Comparison of ENCODE assay signal across 23 mouse cellular contexts in genomic region chr13:82620036-82620435, GRCm38 (mm10).
DNase-seq lines count a peak whose midpoint lies in the region; ATAC-seq and TF ChIP-seq lines count a peak whose summit lies in the region.
"Had no signal": no experiment of that assay in that cellular context is flagged by ENCODE, and none has a peak within 500 bp of the region (broad histone marks: within the 10 kb centered on the region; RNA-seq: fewer than 3 reads in every experiment).

No protein-coding gene starts in this region.

- H3K36me3 ChIP-seq in forebrain, embryonic 13.5 days (ENCODE audit: poor library complexity, severe bottlenecking): no peaks in the 10 kb centered on the region
- H3K36me3 ChIP-seq in forebrain, embryonic 10.5 days (replicated peaks): no peaks in the 10 kb centered on the region
- no peaks in the 10 kb centered on the region for H3K36me3 ChIP-seq in forebrain, embryonic 15.5 days
- no peaks in the 10 kb centered on the region for H3K36me3 ChIP-seq in midbrain, postnatal 0 days (ENCODE audit: insufficient read depth, low read length)
- H3K36me3 ChIP-seq: embryonic facial prominence, embryonic 10.5 days; heart, embryonic 10.5 days; intestine, embryonic 15.5 days; limb, embryonic 12.5 days had no signal

- H3K27me3 ChIP-seq in forebrain, embryonic 13.5 days: no peaks in the 10 kb centered on the region
- no peaks in the 10 kb centered on the region for H3K27me3 ChIP-seq in forebrain, embryonic 10.5 days (ENCODE audit: poor library complexity, severe bottlenecking)
- H3K27me3 ChIP-seq in forebrain, embryonic 15.5 days: no peaks in the 10 kb centered on the region
- H3K27me3 ChIP-seq in midbrain, postnatal 0 days (ENCODE audit: insufficient read depth, low read length): no peaks in the 10 kb centered on the region
- H3K27me3 ChIP-seq: intestine, embryonic 15.5 days; limb, embryonic 12.5 days had no signal

- peaks cover 22% of the 10 kb centered on the region for H3K4me1 ChIP-seq in forebrain, embryonic 13.5 days
- peaks cover 3% of the 10 kb centered on the region; the same call in 1 of the 2 replicates for H3K4me1 ChIP-seq in forebrain, embryonic 10.5 days
- H3K4me1 ChIP-seq in forebrain, embryonic 15.5 days: peaks cover 19% of the 10 kb centered on the region
- H3K4me1 ChIP-seq in midbrain, postnatal 0 days (ENCODE audit: insufficient read depth, low read length): no peaks in the 10 kb centered on the region
- H3K4me1 ChIP-seq: embryonic facial prominence, embryonic 10.5 days; heart, embryonic 10.5 days; intestine, embryonic 15.5 days; limb, embryonic 12.5 days had no signal

- WGBS in forebrain, embryonic 13.5 days: 63% methylated on average over 3 of the region's 3 CpGs
- WGBS in forebrain, embryonic 10.5 days: 83% methylated on average over 3 of the region's 3 CpGs
- WGBS in forebrain, embryonic 15.5 days: 49% methylated on average over 3 of the region's 3 CpGs
- 53% methylated on average over 3 of the region's 3 CpGs for WGBS in midbrain, postnatal 0 days

- ATAC-seq in forebrain, embryonic 13.5 days: peak; percentile 61; the same call in 1 of the 2 replicates
- peak; percentile 78; the same call in 1 of the 2 replicates for ATAC-seq in forebrain, embryonic 15.5 days (replicated peaks)
- no peak for ATAC-seq in midbrain, postnatal 0 days (ENCODE audit: low FRiP score)
- ATAC-seq: intestine, embryonic 15.5 days; liver, postnatal 0 days; lung, postnatal 0 days had no signal

- no peak overlapping the region for H3K27ac ChIP-seq in forebrain, embryonic 13.5 days
- no peak overlapping the region for H3K27ac ChIP-seq in forebrain, embryonic 10.5 days
- peak overlapping the region; percentile 45; the same call in 1 of the 2 replicates for H3K27ac ChIP-seq in left cerebral cortex, adult 2 months
- H3K27ac ChIP-seq in forebrain, embryonic 15.5 days (replicated peaks): peak overlapping the region; percentile 52
- no peak overlapping the region for H3K27ac ChIP-seq in midbrain, postnatal 0 days (ENCODE audit: low read depth, low read length)
- H3K27ac ChIP-seq: embryonic facial prominence, embryonic 10.5 days; heart, embryonic 10.5 days; intestine, embryonic 15.5 days; limb, embryonic 12.5 days; macrophage had no signal

- H3K4me3 ChIP-seq in forebrain, embryonic 13.5 days: no peak overlapping the region
- H3K4me3 ChIP-seq in forebrain, embryonic 10.5 days: no peak overlapping the region
- no peak overlapping the region for H3K4me3 ChIP-seq in left cerebral cortex, adult 2 months
- H3K4me3 ChIP-seq in forebrain, embryonic 15.5 days: no peak overlapping the region
- H3K4me3 ChIP-seq in midbrain, postnatal 0 days (ENCODE audit: low read depth, low read length): no peak overlapping the region
- H3K4me3 ChIP-seq: embryonic facial prominence, embryonic 10.5 days; heart, embryonic 10.5 days; intestine, embryonic 15.5 days; limb, embryonic 12.5 days had no signal

- TF ChIP-seq CTCF in left cerebral cortex, adult 2 months (IDR thresholded peaks at IDR 0.05): no peak
- TF ChIP-seq CTCF in midbrain, postnatal 0 days (IDR thresholded peaks at IDR 0.05): no peak

- intact Hi-C loops in left cerebral cortex, adult 2 months (cut with DNase I): no loop called here
- intact Hi-C loops in left cerebral cortex, postnatal 25 days (cut with DNase I): no loop called here
- intact Hi-C loops in gastrocnemius, postnatal 14 days (cut with DNase I; ENCODE audit: low total_unique reads): no loop called here

- no peak overlapping the region for H3K4me2 ChIP-seq in forebrain, embryonic 13.5 days
- H3K4me2 ChIP-seq in forebrain, embryonic 15.5 days (replicated peaks): no peak overlapping the region
- no peak overlapping the region for H3K4me2 ChIP-seq in midbrain, postnatal 0 days (ENCODE audit: low read depth, low read length, poor library complexity, severe bottlenecking)
- H3K4me2 ChIP-seq: intestine, embryonic 15.5 days; limb, embryonic 12.5 days; liver, embryonic 11.5 days had no signal

- H3K9ac ChIP-seq in forebrain, embryonic 13.5 days: no peak overlapping the region
- no peak overlapping the region for H3K9ac ChIP-seq in forebrain, embryonic 15.5 days (replicated peaks)
- no peak overlapping the region for H3K9ac ChIP-seq in midbrain, postnatal 0 days (replicated peaks; ENCODE audit: low read length, poor library complexity, severe bottlenecking)
- H3K9ac ChIP-seq: intestine, embryonic 15.5 days; limb, embryonic 12.5 days; liver, postnatal 0 days had no signal

- DNase-seq in forebrain, embryonic 10.5 days (ENCODE audit: extremely low spot score, low spot score): no peak
- DNase-seq in left cerebral cortex, adult 2 months (ENCODE audit: extremely low spot score in 1 of 2, low spot score in 2 of 2): no peak
- DNase-seq in left cerebral cortex, postnatal 25 days (ENCODE audit: low spot score in 2 of 2): no peak
- peak; percentile 1 for DNase-seq in midbrain, postnatal 0 days (ENCODE audit: low spot score)
- no peak for DNase-seq in gastrocnemius, postnatal 14 days
- DNase-seq in heart, adult 18-20 months: no peak
- DNase-seq: adrenal gland, postnatal 10 days; cerebellum, adult 9-11 months; heart, postnatal 4 days; kidney, adult 8-10 months; kidney, postnatal 14 days; liver, postnatal 0 days; right cerebral cortex, postnatal 4 days; thymus, postnatal 25 days had no signal

- H3K9me3 ChIP-seq in forebrain, embryonic 13.5 days (replicated peaks): no peaks in the 10 kb centered on the region; the same call in 1 of the 2 replicates
- no peaks in the 10 kb centered on the region for H3K9me3 ChIP-seq in forebrain, embryonic 10.5 days
- no peaks in the 10 kb centered on the region for H3K9me3 ChIP-seq in forebrain, embryonic 15.5 days
- H3K9me3 ChIP-seq in midbrain, postnatal 0 days (ENCODE audit: low read length): no peaks in the 10 kb centered on the region
- H3K9me3 ChIP-seq: embryonic facial prominence, embryonic 10.5 days; heart, embryonic 10.5 days; intestine, embryonic 15.5 days; limb, embryonic 12.5 days had no signal

Comparison
In these comparisons a context has a peak if more than half of its experiments do, and no peak if none do; other contexts are left out.
1. H3K27ac ChIP-seq: peak in left cerebral cortex, adult 2 months (single experiment) and forebrain, embryonic 15.5 days (single experiment); none in forebrain, embryonic 13.5 days (single experiment), forebrain, embryonic 10.5 days (single experiment) and midbrain, postnatal 0 days (single experiment).